Mouse (Mus musculus) liver, adult 2 months (tissue): ENCODE measurements around the gene Mchr1.

Source experiments
- CTCF ChIP-seq: fragments of 200-500 bp; IDR thresholded peaks from 2 replicates; pipeline ENCODE4 v1.5.1; 2011; ENCODE audit warnings: low read depth, low read length, control low read depth
- POLR2A ChIP-seq: fragments of 200-500 bp; IDR thresholded peaks from 2 replicates; pipeline ENCODE4 v1.6.1; 2011; ENCODE audit warnings: low read length, control low read depth; ENCODE audit not compliant: insufficient read depth; ENCODE audit errors: extremely low read depth

DNA sequence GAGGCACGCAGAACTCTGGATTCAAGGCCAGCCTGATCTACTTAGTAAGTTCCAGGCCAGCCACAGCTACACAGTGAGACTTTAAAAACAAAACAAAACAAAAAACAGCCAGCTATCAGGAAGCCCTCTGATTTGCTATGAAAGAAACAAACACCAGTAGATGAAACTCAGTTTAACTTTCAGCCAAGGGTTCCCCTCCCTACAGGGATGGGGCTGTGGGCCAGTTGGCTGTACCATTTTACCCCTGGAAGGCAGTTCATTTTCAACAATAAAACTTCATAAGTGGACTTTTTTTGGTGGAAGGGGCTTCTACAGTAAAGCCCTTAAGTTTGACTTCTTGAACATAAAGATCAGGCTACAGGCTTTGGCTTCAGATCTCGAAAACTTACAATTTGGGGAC lies 46.2 kb upstream of the Mchr1 start:
- TF ChIP-seq CTCF (no peak), POLR2A (no peak)
